Mouse (Mus musculus) cortical plate, adult 2 months (tissue): ENCODE measurements around the gene Npas2.

Experiments used
- CTCF ChIP-seq: fragments of 200-500 bp; IDR thresholded peaks from 2 replicates; pipeline ENCODE4 v1.5.1; 2011; ENCODE audit warnings: mild to moderate bottlenecking, control low read depth, low read length; ENCODE audit not compliant: insufficient read depth; ENCODE audit errors: extremely low read depth
- POLR2A ChIP-seq: fragments of 200-500 bp; IDR thresholded peaks from 2 replicates; pipeline ENCODE4 v1.6.1; 2011; ENCODE audit warnings: mild to moderate bottlenecking, low read length, control low read depth; ENCODE audit not compliant: insufficient read depth; ENCODE audit errors: extremely low read depth

GRCm38 (mm10) chr1:39307971-39308370 lies 114.4 kb downstream of the Npas2 start:
- TF ChIP-seq CTCF (no peak), POLR2A (no peak)
